Mouse (Mus musculus) neural tube, embryonic 15.5 days (tissue): ENCODE results near the gene Il17rd. TPM values are rescaled to one million over a fixed set of nuclear protein-coding genes. Genes with fewer than 3 reads are reported as not detected.

Experiments used
- ATAC-seq: fragments of 200-750 bp; cut with Nextera tagmentation; 2 replicates; pipeline ENCODE4 v1.8.0; 2017; ENCODE audit warnings: mild to moderate bottlenecking, moderate TSS enrichment, moderate library complexity; ENCODE audit not compliant: low FRiP score
- H3K27ac ChIP-seq: fragments of 300-500 bp; sonication (generic); replicated peaks from 2 replicates; pipeline ENCODE4 v1.5.1; 2015; ENCODE audit warnings: mild to moderate bottlenecking, inconsistent platforms
- H3K27me3 ChIP-seq: fragments of 300-500 bp; sonication (generic); replicated peaks from 2 replicates; pipeline ENCODE4 v1.6.1; 2015; ENCODE audit warnings: inconsistent platforms
- H3K36me3 ChIP-seq: fragments of 300-500 bp; sonication (generic); 2 replicates; pipeline ENCODE4 v1.6.1; 2015; ENCODE audit warnings: inconsistent platforms
- H3K4me1 ChIP-seq: fragments of 300-500 bp; sonication (generic); 2 replicates; pipeline ENCODE4 v1.6.1; 2015; ENCODE audit warnings: inconsistent platforms
- H3K4me2 ChIP-seq: fragments of 300-500 bp; sonication (generic); 2 replicates; pipeline ENCODE4 v1.6.1; 2015; ENCODE audit warnings: inconsistent platforms, mild to moderate bottlenecking, moderate library complexity
- H3K4me3 ChIP-seq: fragments of 300-500 bp; sonication (generic); replicated peaks from 2 replicates; pipeline ENCODE4 v1.5.1; 2015; ENCODE audit warnings: mild to moderate bottlenecking, inconsistent platforms
- H3K9ac ChIP-seq: fragments of 300-500 bp; sonication (generic); replicated peaks from 2 replicates; pipeline ENCODE4 v1.6.1; 2015; ENCODE audit warnings: mild to moderate bottlenecking, inconsistent platforms
- H3K9me3 ChIP-seq: fragments of 300-500 bp; sonication (generic); replicated peaks from 2 replicates; pipeline ENCODE4 v1.6.1; 2016; ENCODE audit warnings: inconsistent platforms
- WGBS: fragments of 180-500 bp; shearing (Covaris S2); methylation state at CpG from one replicate; pipeline ENCODE4 v1.1.7; 2015; ENCODE audit warnings: mixed read lengths; 5-methylcytosine and 5-hydroxymethylcytosine counted together
- polyA plus RNA-seq: library from polyadenylated mRNA; unstranded; fragments of >200 nt; fragmentation: Nextera tagmentation; extraction: Ambion mirVana; gene quantifications from 2 replicates; pipeline ENCODE4 v1.2.1, GENCODE M21; 2015

The Il17rd gene
- polyA plus RNA-seq, 1 experiment from 2014 or later, result 2.0 TPM

DNA sequence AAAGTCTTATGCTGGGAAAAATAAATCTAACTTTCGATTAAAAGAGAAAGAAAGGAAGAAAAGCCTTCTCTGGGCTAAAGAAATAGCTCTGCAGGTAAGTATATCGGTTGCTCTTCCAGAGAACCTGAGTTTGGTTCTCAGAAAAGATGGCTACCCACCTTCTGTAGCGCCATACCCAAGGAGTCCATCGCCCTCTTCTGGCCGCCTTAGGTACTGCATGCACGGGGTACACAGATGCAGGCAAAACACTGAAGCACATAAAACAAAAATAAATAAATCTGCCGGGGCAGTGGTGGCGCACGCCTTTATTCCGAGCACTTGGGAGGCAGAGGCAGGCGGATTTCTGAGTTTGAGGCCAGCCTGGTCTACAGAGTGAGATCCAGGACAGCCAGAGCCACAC, 15.9 kb upstream of the Il17rd start:
- Histone ChIP-seq H3K27ac (no peak overlapping the region), H3K4me2 (no peak overlapping the region), H3K4me1 (no peaks in the 10 kb centered on the region), H3K36me3 (no peaks in the 10 kb centered on the region), H3K4me3 (no peak overlapping the region), H3K27me3 (no peaks in the 10 kb centered on the region), H3K9me3 (no peaks in the 10 kb centered on the region), H3K9ac (no peak overlapping the region)
- WGBS, result 46% methylated on average over 11 of the region's 11 CpGs
- ATAC-seq, result no peak

DNA sequence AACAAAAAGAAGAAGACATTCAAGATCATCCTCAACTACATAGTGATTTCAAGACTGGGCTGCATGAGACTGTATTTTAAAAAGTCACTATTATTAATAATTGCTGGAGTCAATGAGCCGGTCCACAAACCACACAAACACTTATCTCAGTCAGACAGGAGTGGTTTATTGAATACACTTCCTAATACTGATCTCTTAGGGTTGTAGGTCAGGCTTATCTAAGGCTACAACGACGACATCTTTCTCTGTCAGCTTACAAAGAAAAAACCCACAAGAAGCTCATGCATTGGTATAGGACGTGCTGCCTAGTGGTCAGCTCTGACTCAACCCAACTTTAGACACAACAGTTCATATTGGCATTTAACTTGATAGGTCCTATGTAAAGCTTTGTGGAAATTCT, 14.1 kb upstream of the Il17rd start:
- Histone ChIP-seq H3K27me3 (no peaks in the 10 kb centered on the region), H3K36me3 (no peaks in the 10 kb centered on the region), H3K27ac (no peak overlapping the region), H3K4me2 (no peak overlapping the region), H3K4me3 (no peak overlapping the region), H3K9ac (no peak overlapping the region), H3K4me1 (peaks cover 3% of the 10 kb centered on the region), H3K9me3 (no peaks in the 10 kb centered on the region)
- no peak for ATAC-seq
- 85% methylated on average over 4 of the region's 4 CpGs for WGBS

- peak overlapping the region; percentile 65 for H3K27ac ChIP-seq
- H3K4me2 ChIP-seq, result peak overlapping the region; percentile 41
- peak; percentile 73 for ATAC-seq
- H3K36me3 ChIP-seq, result no peaks in the 10 kb centered on the region
- peaks cover 3% of the 10 kb centered on the region for H3K4me1 ChIP-seq
- no peak overlapping the region for H3K4me3 ChIP-seq
- 0 out of 2 replicates have a peak overlapping the region, but pooled peaks have one; percentile 20 for H3K9ac ChIP-seq
- no peaks in the 10 kb centered on the region for H3K9me3 ChIP-seq
- WGBS, result 4% methylated on average over 15 of the region's 15 CpGs
- H3K27me3 ChIP-seq, result no peaks in the 10 kb centered on the region
These were observed 9.0 kb upstream of the Il17rd start for GRCm38 (mm10) chr14:27029771-27030173.

DNA sequence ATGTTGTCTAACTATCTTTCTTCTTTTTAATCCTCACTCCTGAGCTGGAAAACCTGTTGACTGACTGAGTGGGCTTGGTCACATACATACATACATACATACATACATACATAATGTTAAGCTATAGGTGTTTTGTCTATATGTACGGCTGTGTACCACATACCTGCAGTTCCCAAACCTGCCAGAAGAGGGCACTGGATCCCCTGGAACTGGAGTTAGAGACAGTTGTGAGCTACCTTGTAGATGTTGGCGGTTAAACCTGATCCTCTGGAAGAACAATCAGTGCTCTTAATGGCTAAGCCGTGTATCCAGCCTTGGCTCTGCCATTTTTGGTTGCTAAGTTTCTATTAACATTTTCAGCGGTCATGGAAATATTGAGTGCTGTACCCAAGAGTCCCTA, 7.6 kb upstream of the Il17rd start:
- H3K27me3 ChIP-seq, result no peaks in the 10 kb centered on the region
- no peaks in the 10 kb centered on the region for H3K36me3 ChIP-seq
- no peak overlapping the region for H3K4me2 ChIP-seq
- 12% methylated on average over 4 of the region's 4 CpGs for WGBS
- H3K27ac ChIP-seq, result no peak overlapping the region
- no peak overlapping the region for H3K4me3 ChIP-seq
- peaks cover 3% of the 10 kb centered on the region for H3K4me1 ChIP-seq
- ATAC-seq, result no peak
- H3K9ac ChIP-seq, result no peak overlapping the region
- H3K9me3 ChIP-seq, result no peaks in the 10 kb centered on the region

DNA sequence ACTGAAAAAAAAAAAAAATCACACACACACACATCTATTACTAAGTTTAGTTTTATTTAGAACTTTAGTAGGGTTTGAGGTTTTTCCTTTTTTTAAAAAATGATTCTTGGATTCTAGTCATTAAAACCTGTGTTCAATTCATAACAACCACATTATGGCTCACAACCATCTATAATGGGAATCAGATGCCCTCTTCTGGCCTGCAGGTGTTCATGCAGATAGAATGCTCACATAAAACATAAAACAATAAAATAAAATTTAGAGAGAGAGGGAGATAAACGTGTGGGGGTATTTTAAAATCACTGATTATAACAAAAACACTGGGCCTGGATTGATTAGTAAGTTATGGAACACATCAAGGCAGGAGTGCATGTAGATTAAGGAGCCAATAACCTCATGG, 1.2 kb upstream of the Il17rd start:
- Histone ChIP-seq H3K4me1 (peaks cover 17% of the 10 kb centered on the region), H3K36me3 (no peaks in the 10 kb centered on the region), H3K9me3 (no peaks in the 10 kb centered on the region), H3K9ac (no peak overlapping the region), H3K27ac (no peak overlapping the region), H3K4me3 (no peak overlapping the region), H3K27me3 (peaks cover 14% of the 10 kb centered on the region), H3K4me2 (no peak overlapping the region)
- 76% methylated on average over 1 of the region's 1 CpGs for WGBS
- no peak for ATAC-seq

GRCm38 (mm10) chr14:27039281-27040248, 824 bp downstream of the Il17rd start:
- Histone ChIP-seq H3K4me1 (peaks cover 24% of the 10 kb centered on the region), H3K9me3 (no peaks in the 10 kb centered on the region), H3K4me3 (peak overlapping the region; percentile 98), H3K9ac (peak overlapping the region; percentile 75), H3K36me3 (no peaks in the 10 kb centered on the region), H3K27ac (peak overlapping the region; percentile 76), H3K27me3 (peaks cover 14% of the 10 kb centered on the region), H3K4me2 (peak overlapping the region; percentile 99)
- WGBS, result under 1% methylated on average over 59 of the region's 59 CpGs
- ATAC-seq, result peak; percentile 74

DNA sequence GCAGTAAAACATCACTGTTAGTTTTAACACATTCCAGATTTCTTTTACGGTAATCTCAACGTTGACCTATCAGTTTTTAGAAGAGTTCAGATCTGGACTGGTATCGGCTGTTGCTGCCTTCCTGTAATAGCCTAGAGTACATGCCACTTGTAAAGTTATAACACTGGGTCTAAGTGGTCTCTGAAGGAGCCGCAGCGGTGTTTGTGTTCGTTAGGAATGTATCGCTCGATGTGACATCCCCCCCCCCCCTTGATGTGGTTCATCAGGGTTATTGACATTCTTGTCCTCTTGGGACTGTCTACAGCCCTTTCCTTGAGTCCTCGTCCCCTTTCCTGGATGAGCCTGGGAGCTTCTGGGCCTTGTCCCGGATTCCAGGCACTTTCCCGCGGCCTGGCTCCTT, 1.7 kb downstream of the Il17rd start:
- peaks cover 31% of the 10 kb centered on the region for H3K4me1 ChIP-seq
- no peaks in the 10 kb centered on the region for H3K36me3 ChIP-seq
- no peak overlapping the region for H3K9ac ChIP-seq
- peak overlapping the region; percentile 98 for H3K4me3 ChIP-seq
- WGBS, result 12% methylated on average over 12 of the region's 12 CpGs
- peak overlapping the region; percentile 99 for H3K4me2 ChIP-seq
- H3K27ac ChIP-seq, result no peak overlapping the region
- no peaks in the 10 kb centered on the region for H3K9me3 ChIP-seq
- ATAC-seq, result no peak
- peaks cover 14% of the 10 kb centered on the region for H3K27me3 ChIP-seq

DNA sequence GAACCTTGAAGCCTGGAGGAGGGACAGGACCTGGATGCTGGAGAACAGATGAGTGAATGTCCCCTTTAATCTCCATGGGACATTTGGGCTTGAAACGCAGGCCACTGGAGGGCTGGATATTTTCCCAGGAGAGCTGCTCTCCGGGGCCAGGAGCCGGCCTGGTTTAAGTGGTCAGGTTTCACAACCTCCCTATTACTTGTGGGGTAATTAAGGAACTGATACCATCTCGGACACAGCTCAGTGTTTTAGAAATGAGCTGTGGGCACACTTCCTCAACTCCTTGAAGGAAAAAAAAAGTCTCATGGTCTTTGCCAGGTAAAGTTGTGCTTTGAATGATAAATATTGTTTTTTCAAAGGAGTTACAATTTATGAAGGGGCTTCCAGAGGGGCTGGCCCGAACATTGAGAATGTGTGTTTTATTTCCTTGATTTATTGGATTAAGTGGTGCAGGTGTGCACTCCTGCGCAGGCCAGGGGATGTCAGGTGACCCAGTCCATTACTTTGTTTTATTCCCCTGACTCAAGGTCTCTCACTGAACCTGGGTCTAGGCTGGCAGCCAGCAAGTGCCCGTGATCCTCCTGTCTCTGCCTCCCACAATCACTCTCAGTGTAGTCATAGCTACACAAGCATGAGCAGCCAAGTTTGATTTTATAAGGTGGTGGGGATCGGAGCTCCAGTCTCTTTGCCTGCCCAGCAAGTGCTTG, 3.7 kb downstream of the Il17rd start:
- Histone ChIP-seq H3K27ac (no peak overlapping the region), H3K9me3 (no peaks in the 10 kb centered on the region), H3K4me2 (no peak overlapping the region), H3K4me1 (peaks cover 38% of the 10 kb centered on the region), H3K36me3 (no peaks in the 10 kb centered on the region), H3K27me3 (peaks cover 14% of the 10 kb centered on the region), H3K9ac (no peak overlapping the region), H3K4me3 (no peak overlapping the region)
- no peak for ATAC-seq
- 41% methylated on average over 8 of the region's 8 CpGs for WGBS

DNA sequence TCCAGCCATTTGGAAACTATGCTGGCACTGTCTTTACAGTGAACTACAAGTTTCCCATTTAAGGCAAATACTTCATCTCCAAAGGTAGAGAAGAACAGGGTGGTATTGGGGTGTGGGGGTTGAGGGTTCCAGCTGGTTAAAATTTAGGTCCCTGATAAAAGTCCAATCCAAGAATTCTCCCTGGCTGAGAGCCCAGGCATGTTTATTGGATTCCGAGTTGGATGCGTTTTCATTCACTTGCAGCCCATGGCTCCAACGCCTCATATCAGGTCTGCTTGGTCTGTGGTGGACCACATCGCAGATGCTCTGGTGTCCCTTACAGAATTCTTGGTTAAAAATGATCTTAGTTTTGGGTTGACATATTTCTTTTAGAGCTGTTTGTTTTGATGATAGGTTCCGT, 4.7 kb downstream of the Il17rd start:
- Histone ChIP-seq H3K4me3 (no peak overlapping the region), H3K9ac (no peak overlapping the region), H3K27me3 (peaks cover 14% of the 10 kb centered on the region), H3K36me3 (no peaks in the 10 kb centered on the region), H3K27ac (no peak overlapping the region), H3K9me3 (no peaks in the 10 kb centered on the region), H3K4me1 (peaks cover 43% of the 10 kb centered on the region), H3K4me2 (no peak overlapping the region)
- no peak for ATAC-seq
- WGBS, result 39% methylated on average over 5 of the region's 5 CpGs

GRCm38 (mm10) chr14:27044221-27044966, 5.7 kb downstream of the Il17rd start:
- no peaks in the 10 kb centered on the region for H3K36me3 ChIP-seq
- no peaks in the 10 kb centered on the region for H3K9me3 ChIP-seq
- no peak overlapping the region for H3K27ac ChIP-seq
- 4% methylated on average over 11 of the region's 11 CpGs for WGBS
- H3K4me1 ChIP-seq, result peaks cover 47% of the 10 kb centered on the region
- peak overlapping the region; percentile 22 for H3K4me2 ChIP-seq
- H3K9ac ChIP-seq, result no peak overlapping the region
- peaks cover 10% of the 10 kb centered on the region for H3K27me3 ChIP-seq
- no peak overlapping the region for H3K4me3 ChIP-seq
- ATAC-seq, result no peak

- ATAC-seq, result peak; percentile 19; the same call in 1 of the 2 replicates
- WGBS, result 17% methylated on average over 2 of the region's 2 CpGs
- Histone ChIP-seq H3K9me3 (no peaks in the 10 kb centered on the region), H3K4me1 (peaks cover 43% of the 10 kb centered on the region), H3K4me3 (no peak overlapping the region), H3K27ac (no peak overlapping the region), H3K4me2 (peak overlapping the region; percentile 22), H3K9ac (no peak overlapping the region), H3K27me3 (peaks cover 10% of the 10 kb centered on the region), H3K36me3 (no peaks in the 10 kb centered on the region)
These were observed 6.2 kb downstream of the Il17rd start for GRCm38 (mm10) chr14:27044967-27045361.
